Mouse (Mus musculus) CH12F3 (cell line): ENCODE measurements around the gene Bahd1.

Experiments
- in situ Hi-C: fragments of 300-500 bp; cut with MboI; formaldehyde crosslinking; loops from 2 replicates; pipeline ENCODE4 v1.14.3; 2020; ENCODE audit warnings: low sequenced_read_pairs

Gene Bahd1

GRCm38 (mm10) chr2:118899981-118900825, at the start of gene Bahd1:
Gene Bahd1 (plus strand): TSS chr2:118900377.
- in situ Hi-C loops: no loop called here

- in situ Hi-C loops: no loop called here
Observed at GRCm38 (mm10) chr2:118851756-118852155, 48.4 kb upstream of the Bahd1 start.

GRCm38 (mm10) chr2:118861454-118862339, 38.5 kb upstream of the Bahd1 start, which contains the start of gene Ivd:
Gene Ivd (plus strand): TSS chr2:118861954.
- in situ Hi-C loops: no loop called here

GRCm38 (mm10) chr2:118862340-118862675, 37.9 kb upstream of the Bahd1 start:
- in situ Hi-C loops: no loop called here

GRCm38 (mm10) chr2:118870601-118871000, 29.6 kb upstream of the Bahd1 start:
- in situ Hi-C loops: no loop called here

- in situ Hi-C loops: no loop called here
Observed at GRCm38 (mm10) chr2:118871032-118871431, 29.1 kb upstream of the Bahd1 start.

- in situ Hi-C loops: no loop called here
Observed at GRCm38 (mm10) chr2:118873018-118873417, 27.2 kb upstream of the Bahd1 start.

- in situ Hi-C loops: no loop called here
Observed at GRCm38 (mm10) chr2:118873890-118874430, 26.2 kb upstream of the Bahd1 start.

- in situ Hi-C loops: loop anchor here (5.0 kb wide), 1 partner anchor 113 kb away; the partner anchor contains the start of gene Ccdc9b
Observed at GRCm38 (mm10) chr2:118875316-118875715, 24.9 kb upstream of the Bahd1 start.

- in situ Hi-C loops: loop anchor here (5.0 kb wide), 1 partner anchor 114 kb away; the partner anchor contains the start of gene Ccdc9b
Observed at GRCm38 (mm10) chr2:118876453-118876852, 23.7 kb upstream of the Bahd1 start.

GRCm38 (mm10) chr2:118881019-118881418, 19.2 kb upstream of the Bahd1 start:
- in situ Hi-C loops: loop anchor here (5.0 kb wide), 1 partner anchor 244 kb away; no protein-coding TSS in a partner anchor

GRCm38 (mm10) chr2:118881956-118882355, 18.2 kb upstream of the Bahd1 start:
- in situ Hi-C loops: loop anchor here (5.0 kb wide), 1 partner anchor 245 kb away; no protein-coding TSS in a partner anchor

- in situ Hi-C loops: loop anchor here (5.0 kb wide), 1 partner anchor 246 kb away; no protein-coding TSS in a partner anchor
Observed at GRCm38 (mm10) chr2:118882840-118883679, 17.1 kb upstream of the Bahd1 start.

GRCm38 (mm10) chr2:118887440-118887839, 12.7 kb upstream of the Bahd1 start:
- in situ Hi-C loops: no loop called here

GRCm38 (mm10) chr2:118887845-118888548, 12.2 kb upstream of the Bahd1 start:
- in situ Hi-C loops: no loop called here

GRCm38 (mm10) chr2:118891173-118891572, 9.0 kb upstream of the Bahd1 start:
- in situ Hi-C loops: no loop called here

- in situ Hi-C loops: no loop called here
Observed at GRCm38 (mm10) chr2:118895990-118896913, 3.9 kb upstream of the Bahd1 start.

- in situ Hi-C loops: no loop called here
Observed at GRCm38 (mm10) chr2:118896914-118897291, 3.3 kb upstream of the Bahd1 start.
